Mouse (Mus musculus): ENCODE measurements at regions not wholly inside any gene's neighbourhood (a gene's known extent, or its start where the extent isn't known, plus 50 kb on each side); places are given as distances from the start of the nearest gene placed in this dataset.

GRCm38 (mm10) chr15:62195440-62195839 is 1272.6 kb upstream of the A1bg start:
- TF ChIP-seq EP300 (IDR thresholded peaks at IDR 0.05; ENCODE audit: low read depth in 1 of 2, low read length in 2 of 2): no peak
- TF ChIP-seq CTCF (IDR thresholded peaks at IDR 0.05 in 2 of 3, conservative IDR thresholded peaks at IDR 0.05 in 1 of 3; ENCODE audit: control insufficient read depth in 1 of 3, insufficient read depth in 1 of 3, low read depth in 2 of 3, low read length in 3 of 3, poor library complexity in 1 of 3, severe bottlenecking in 1 of 3): no peak
- TF ChIP-seq E2F4 (IDR thresholded peaks at IDR 0.05; ENCODE audit: borderline replicate concordance, low read depth, low read length): no peak
- no peak for TF ChIP-seq BHLHE40 (IDR thresholded peaks at IDR 0.05; ENCODE audit: borderline replicate concordance, low read depth, low read length)
- no peak for TF ChIP-seq POLR2A (IDR thresholded peaks at IDR 0.05; ENCODE audit: control insufficient read depth in 1 of 2, insufficient read depth in 1 of 2, low read depth in 1 of 2, low read length in 2 of 2, poor library complexity in 1 of 2)
